Comparison of ENCODE assay signal across 8 mouse cellular contexts in the genomic region with DNA sequence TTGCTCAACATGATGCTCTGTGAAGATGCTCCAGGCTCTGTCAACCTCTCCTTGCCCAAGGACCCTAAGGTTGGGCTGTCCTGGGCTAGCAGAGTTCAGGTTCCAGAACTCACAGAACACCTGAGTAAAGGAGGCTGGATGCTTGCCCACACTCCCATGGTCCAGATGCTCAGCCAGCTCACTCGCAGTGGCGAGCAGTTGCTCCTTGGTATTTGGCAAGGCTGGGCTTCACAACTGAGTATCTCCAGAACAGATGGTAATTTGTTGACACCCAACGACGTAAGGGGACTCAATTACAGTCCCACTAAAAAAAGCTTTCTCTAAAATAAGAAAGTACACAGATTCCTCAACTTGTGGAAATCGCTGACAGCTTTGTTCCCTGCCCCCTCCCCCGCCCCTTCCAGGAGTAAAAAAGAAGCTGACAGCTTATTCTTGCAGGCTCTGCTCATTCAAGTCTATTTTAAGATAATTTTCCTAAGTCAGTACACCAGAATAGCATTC.
DNase-seq lines count a peak whose midpoint lies in the region; TF ChIP-seq lines count a peak whose summit lies in the region.

No protein-coding gene starts in this region.

- TF ChIP-seq CTCF in heart, adult 2 months (IDR thresholded peaks at IDR 0.05) = no peak

- intact Hi-C loops in heart, adult 2 months (cut with DNase I) = no loop called here
- intact Hi-C loops in heart, postnatal 36 days (cut with DNase I) = no loop called here

- H3K4me1 ChIP-seq in heart, adult 2 months (ENCODE audit: control insufficient read depth, insufficient read depth, low read length) = peaks cover 19% of the 10 kb centered on the region

- H3K79me2 ChIP-seq in heart, adult 2 months (replicated peaks; ENCODE audit: control insufficient read depth, insufficient read depth, low read length) = no peaks in the 10 kb centered on the region

- no peak for DNase-seq in heart, adult 2 months
- DNase-seq in heart, postnatal 36 days = no peak
- peak; percentile 58 for DNase-seq in cerebellum, adult 9-10 months
- peak; percentile 60 for DNase-seq in gastrocnemius, postnatal 25 days
- DNase-seq in layer of hippocampus, postnatal 14 days (ENCODE audit: low spot score in 2 of 2) = peak; percentile 46 to 51
- DNase-seq in right cerebral cortex, postnatal 14 days = peak; percentile 70
- no peak for DNase-seq in embryo, embryonic 9.5 days (ENCODE audit: extremely low spot score)
- no peak for DNase-seq in adrenal gland, postnatal 4 days (ENCODE audit: low spot score in 2 of 2)

- peaks cover 3% of the 10 kb centered on the region for H3K36me3 ChIP-seq in heart, adult 2 months (ENCODE audit: control insufficient read depth, insufficient read depth, low read length)

- no peak for TF ChIP-seq POLR2A in heart, adult 2 months (IDR thresholded peaks at IDR 0.05; ENCODE audit: insufficient read depth, low read depth, low read length)

- H3K9ac ChIP-seq in heart, adult 2 months (ENCODE audit: low read depth, low read length) = no peak overlapping the region

- H3K27me3 ChIP-seq in heart, adult 2 months (ENCODE audit: control insufficient read depth, insufficient read depth, low read length) = no peaks in the 10 kb centered on the region

- no peak for TF ChIP-seq EP300 in heart, adult 2 months (IDR thresholded peaks at IDR 0.05; ENCODE audit: insufficient read depth, low read depth, low read length)

- WGBS in heart, adult 2 months = 19% methylated on average over 6 of the region's 6 CpGs

- no peak overlapping the region for H3K4me3 ChIP-seq in heart, adult 2 months

- H3K27ac ChIP-seq in heart, adult 2 months = peak overlapping the region; percentile 58

Comparison
In these comparisons a context has a peak if more than half of its experiments do, and no peak if none do; other contexts are left out.
1. DNase-seq: peak in cerebellum, adult 9-10 months (single experiment), gastrocnemius, postnatal 25 days (single experiment), layer of hippocampus, postnatal 14 days (2 of 2) and right cerebral cortex, postnatal 14 days (single experiment); none in heart, adult 2 months (0 of 2), heart, postnatal 36 days (0 of 2), embryo, embryonic 9.5 days (single experiment) and adrenal gland, postnatal 4 days (0 of 2).